Mouse (Mus musculus): ENCODE measurements around the gene Rab3c.

DNA sequence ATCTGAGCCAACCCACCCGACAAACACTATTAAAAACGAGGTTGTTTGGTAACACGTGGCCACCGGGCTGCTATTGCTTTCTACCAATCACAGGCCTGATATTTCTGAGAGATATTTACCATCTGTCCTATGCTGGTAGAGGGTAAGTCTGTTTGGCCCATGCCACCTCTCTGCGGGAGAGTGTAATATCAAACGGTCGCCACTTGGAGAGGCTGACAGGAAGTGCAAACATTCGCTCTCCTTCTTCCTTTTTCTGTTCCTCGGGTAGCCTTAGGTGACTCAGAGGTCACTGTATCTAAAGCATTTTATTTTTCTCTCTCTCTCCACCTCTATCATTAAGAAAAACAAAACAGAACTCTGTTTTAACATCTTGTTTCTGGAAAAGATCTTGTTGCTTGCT lies 241.6 kb downstream of the Rab3c start:
- TF ChIP-seq CTCF (IDR thresholded peaks at IDR 0.05; ENCODE audit: insufficient read depth, low read length) (no peak), POLR2A (IDR thresholded peaks at IDR 0.05; ENCODE audit: borderline replicate concordance, extremely low read depth, low read depth, low read length) (no peak)
